Mouse (Mus musculus) megakaryocyte, embryonic 14.5 days (primary cell): ENCODE data around the gene Tmco2. TPM values are rescaled to one million over a fixed set of nuclear protein-coding genes. Genes with fewer than 3 reads are reported as not detected.

Source experiments
- H3K27me3 ChIP-seq: replicated peaks from 2 replicates; pipeline ENCODE3; 2012; ENCODE audit warnings: inconsistent platforms
- H3K36me3 ChIP-seq: replicated peaks from 2 replicates; pipeline ENCODE3; 2012; ENCODE audit warnings: low read length, inconsistent platforms, mixed read lengths
- H3K4me1 ChIP-seq: 2 replicates; pipeline ENCODE4 v1.6.1; 2012; ENCODE audit warnings: inconsistent platforms
- H3K4me3 ChIP-seq: replicated peaks from 2 replicates; pipeline ENCODE3; 2012; ENCODE audit warnings: moderate library complexity, mild to moderate bottlenecking, inconsistent platforms
- H3K9me3 ChIP-seq: 2 replicates; pipeline ENCODE4 v1.6.1; 2012; ENCODE audit warnings: inconsistent platforms
- FLI1 ChIP-seq: IDR thresholded peaks from 2 replicates; pipeline ENCODE4 v1.6.1; 2012; ENCODE audit warnings: low read length, inconsistent platforms, mixed read lengths
- GATA1 ChIP-seq: IDR thresholded peaks from 3 replicates; pipeline ENCODE4 v1.6.1; 2012; ENCODE audit warnings: mixed read lengths, low read length, inconsistent platforms, borderline replicate concordance
- polyA plus RNA-seq: library from polyadenylated mRNA; stranded (reverse); fragments of >175 nt; gene quantifications from 2 replicates; pipeline ENCODE4 v1.2.3, GENCODE M21; 2012; ENCODE audit warnings: low replicate concordance; ENCODE audit not compliant: insufficient read depth

Gene Tmco2
- polyA plus RNA-seq, 1 experiment: not detected

DNA sequence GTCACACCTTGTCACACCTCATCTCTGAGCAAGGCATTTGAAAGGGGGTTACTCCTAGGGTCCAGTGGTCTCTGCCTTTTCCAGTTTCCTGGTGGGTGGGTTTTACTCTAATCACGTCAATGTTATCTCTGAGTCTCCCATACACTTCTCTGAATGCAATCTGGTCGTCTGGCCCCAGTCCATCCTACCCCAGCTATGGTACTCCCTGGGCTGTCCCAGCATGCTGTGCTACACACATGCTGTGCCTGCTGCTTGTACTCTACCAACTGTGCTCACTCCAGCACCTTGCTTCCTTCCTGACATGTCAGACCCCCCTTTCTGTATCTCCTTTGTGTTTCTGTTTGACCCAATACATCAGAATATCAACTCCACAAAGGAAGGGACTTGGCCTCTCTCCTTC is 52.0 kb downstream of the Tmco2 start:
- no peak for TF ChIP-seq GATA1
- TF ChIP-seq FLI1: no peak

DNA sequence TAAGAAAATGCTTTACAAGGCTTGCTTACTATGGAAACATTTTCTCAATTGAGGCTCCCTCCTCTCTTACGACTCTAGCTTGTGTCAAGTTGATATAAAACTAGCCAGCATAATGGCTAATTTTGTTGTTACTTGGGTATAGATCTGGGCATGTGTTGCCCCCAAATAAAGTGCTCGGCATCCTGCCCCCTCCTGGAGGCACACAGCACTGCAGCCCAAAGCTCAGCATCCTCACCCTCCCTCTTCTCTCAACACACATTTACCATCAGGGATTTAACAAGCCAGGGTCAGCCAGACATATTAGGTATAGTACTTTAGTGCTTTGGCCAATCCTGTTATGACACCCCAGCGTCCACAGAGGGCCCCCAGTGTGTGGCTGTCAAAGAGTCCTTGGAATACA is 52.7 kb downstream of the Tmco2 start:
- TF ChIP-seq FLI1: no peak
- TF ChIP-seq GATA1: no peak
- no peak overlapping the region for H3K4me3 ChIP-seq
- H3K4me1 ChIP-seq: peaks cover 10% of the 10 kb centered on the region
- no peaks in the 10 kb centered on the region for H3K9me3 ChIP-seq
- peaks cover 34% of the 10 kb centered on the region for H3K27me3 ChIP-seq
- H3K36me3 ChIP-seq: peaks cover 27% of the 10 kb centered on the region

More for the DNA sequence above, 52.0 kb downstream of the Tmco2 start:
- Histone ChIP-seq H3K4me3 (no peak overlapping the region), H3K27me3 (peaks cover 27% of the 10 kb centered on the region), H3K4me1 (peaks cover 9% of the 10 kb centered on the region), H3K9me3 (no peaks in the 10 kb centered on the region), H3K36me3 (peaks cover 33% of the 10 kb centered on the region)

Other genes with a start within 250 kb of the Tmco2 start
- gene Exo5, start 184.2 kb downstream of the Tmco2 start, polyA plus RNA-seq: 4.1 TPM in 1 of 2 replicates, not detected in the other
- 2.1 and 3.0 TPM in 2 replicates for gene Zfp69, start 157.5 kb downstream of the Tmco2 start, polyA plus RNA-seq
- gene Smap2, start 92.0 kb downstream of the Tmco2 start, polyA plus RNA-seq: 28.0 and 35.0 TPM in 2 replicates
- 0.03 TPM in 1 of 2 replicates, not detected in the other for gene Col9a2, start 69.8 kb downstream of the Tmco2 start, polyA plus RNA-seq
- gene Zmpste24, start 11.0 kb downstream of the Tmco2 start, polyA plus RNA-seq: 2.6 TPM in 1 of 2 replicates, not detected in the other
- 0.35 and 0.93 TPM in 2 replicates for gene Rlf, start 105.9 kb upstream of the Tmco2 start, polyA plus RNA-seq
- gene Gm12888, start 215.7 kb upstream of the Tmco2 start, polyA plus RNA-seq: not detected in 2 replicates